Mouse (Mus musculus): Measurements from ENCODE around the gene Tenm2. TPM values are rescaled to one million over a fixed set of nuclear protein-coding genes. Genes with fewer than 3 reads are reported as not detected.

Tenm2 gene
- total and polyA plus RNA-seq, 2 experiments from 2014 or later = 41.8 to 91.3 TPM

GRCm38 (mm10) chr11:36153011-36153410, 1082.8 kb downstream of the Tenm2 start:
- no peak overlapping the region for H3K9ac ChIP-seq
- H3K4me1 ChIP-seq (ENCODE audit: insufficient read depth) = no peaks in the 10 kb centered on the region
- no peaks in the 10 kb centered on the region for H3K27me3 ChIP-seq (ENCODE audit: insufficient read depth, low read length)
- no peaks in the 10 kb centered on the region for H3K36me3 ChIP-seq (ENCODE audit: insufficient read depth)
- 16% methylated on average over 9 of the region's 9 CpGs for WGBS
- no peak for TF ChIP-seq CTCF (IDR thresholded peaks at IDR 0.05; ENCODE audit: low read depth)
- H3K4me2 ChIP-seq (ENCODE audit: low read depth) = no peak overlapping the region
- no peaks in the 10 kb centered on the region for H3K9me3 ChIP-seq (ENCODE audit: low read length)
- H3K27ac ChIP-seq (ENCODE audit: low read depth, low read length) = no peak overlapping the region
- no peak for ATAC-seq
- DNase-seq = no peak
- H3K4me3 ChIP-seq (ENCODE audit: low read depth, low read length) = no peak overlapping the region

- no peaks in the 10 kb centered on the region for H3K36me3 ChIP-seq (ENCODE audit: insufficient read depth)
- 0 out of 2 replicates have a peak overlapping the region, but pooled peaks have one; percentile 10 for H3K4me2 ChIP-seq (ENCODE audit: low read depth)
- WGBS = 9% methylated on average over 6 of the region's 6 CpGs
- H3K9me3 ChIP-seq (ENCODE audit: low read length) = no peaks in the 10 kb centered on the region
- peak; percentile 36 for DNase-seq
- peak; percentile 60 for ATAC-seq
- no peak overlapping the region for H3K4me3 ChIP-seq (ENCODE audit: low read depth, low read length)
- H3K27me3 ChIP-seq (ENCODE audit: insufficient read depth, low read length) = no peaks in the 10 kb centered on the region
- H3K9ac ChIP-seq = no peak overlapping the region
- no peak for TF ChIP-seq CTCF (IDR thresholded peaks at IDR 0.05; ENCODE audit: low read depth)
- H3K27ac ChIP-seq (ENCODE audit: low read depth, low read length) = no peak overlapping the region
- H3K4me1 ChIP-seq (ENCODE audit: insufficient read depth) = no peaks in the 10 kb centered on the region
Observed at GRCm38 (mm10) chr11:36152226-36152625, 1083.5 kb downstream of the Tenm2 start.

DNA sequence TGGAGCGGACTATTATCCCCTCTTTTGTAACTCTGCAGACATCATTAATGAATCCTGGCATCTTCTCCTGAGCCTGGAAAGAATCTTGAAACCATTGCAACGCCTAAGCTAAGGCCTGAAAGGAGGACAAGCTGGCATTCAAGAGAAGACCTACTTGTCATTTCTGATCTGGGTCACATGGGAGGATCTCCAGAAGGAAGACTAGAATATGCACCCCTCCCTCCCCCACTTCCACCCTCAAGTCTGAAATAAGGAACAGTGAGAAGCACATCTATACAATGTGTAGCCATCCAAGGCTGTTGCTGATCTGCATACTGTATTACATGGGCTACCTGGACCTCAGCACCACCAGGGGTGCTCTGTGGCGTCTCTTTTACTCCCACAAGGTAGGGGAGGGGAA, 1086.7 kb downstream of the Tenm2 start:
- no peak overlapping the region for H3K27ac ChIP-seq (ENCODE audit: low read depth, low read length)

GRCm38 (mm10) chr11:36145057-36145456, 1090.7 kb downstream of the Tenm2 start:
- WGBS = 78% methylated on average over 12 of the region's 12 CpGs
- no peaks in the 10 kb centered on the region for H3K9me3 ChIP-seq (ENCODE audit: low read length)
- H3K27me3 ChIP-seq (ENCODE audit: insufficient read depth, low read length) = no peaks in the 10 kb centered on the region
- TF ChIP-seq CTCF (IDR thresholded peaks at IDR 0.05; ENCODE audit: low read depth) = no peak
- H3K36me3 ChIP-seq (ENCODE audit: insufficient read depth) = no peaks in the 10 kb centered on the region
- no peaks in the 10 kb centered on the region for H3K4me1 ChIP-seq (ENCODE audit: insufficient read depth)
- H3K27ac ChIP-seq (ENCODE audit: low read depth, low read length) = no peak overlapping the region
- H3K4me3 ChIP-seq (ENCODE audit: low read depth, low read length) = no peak overlapping the region
- DNase-seq (no peak), ATAC-seq (no peak)
- no peak overlapping the region for H3K4me2 ChIP-seq (ENCODE audit: low read depth)
- H3K9ac ChIP-seq = no peak overlapping the region

More for the DNA sequence above, 1086.7 kb downstream of the Tenm2 start:
- Histone ChIP-seq H3K36me3 (ENCODE audit: insufficient read depth) (no peaks in the 10 kb centered on the region), H3K9ac (no peak overlapping the region), H3K27me3 (ENCODE audit: insufficient read depth, low read length) (no peaks in the 10 kb centered on the region), H3K4me1 (ENCODE audit: insufficient read depth) (no peaks in the 10 kb centered on the region), H3K9me3 (ENCODE audit: low read length) (no peaks in the 10 kb centered on the region), H3K4me3 (ENCODE audit: low read depth, low read length) (no peak overlapping the region), H3K4me2 (ENCODE audit: low read depth) (no peak overlapping the region)
- 78% methylated on average over 3 of the region's 3 CpGs for WGBS
- ATAC-seq (no peak), DNase-seq (no peak)
- TF ChIP-seq CTCF (IDR thresholded peaks at IDR 0.05; ENCODE audit: low read depth) = no peak

- Histone ChIP-seq H3K4me3 (ENCODE audit: low read depth, low read length) (no peak overlapping the region), H3K27ac (ENCODE audit: low read depth, low read length) (no peak overlapping the region), H3K4me1 (ENCODE audit: insufficient read depth) (no peaks in the 10 kb centered on the region), H3K9me3 (ENCODE audit: low read length) (no peaks in the 10 kb centered on the region), H3K9ac (no peak overlapping the region), H3K27me3 (ENCODE audit: insufficient read depth, low read length) (no peaks in the 10 kb centered on the region), H3K4me2 (ENCODE audit: low read depth) (no peak overlapping the region), H3K36me3 (ENCODE audit: insufficient read depth) (no peaks in the 10 kb centered on the region)
- 87% methylated on average over 10 of the region's 10 CpGs for WGBS
- DNase-seq = no peak
- no peak for ATAC-seq
- no peak for TF ChIP-seq CTCF (IDR thresholded peaks at IDR 0.05; ENCODE audit: low read depth)
Observed at GRCm38 (mm10) chr11:36140411-36140810, 1095.4 kb downstream of the Tenm2 start.

- Histone ChIP-seq H3K36me3 (ENCODE audit: insufficient read depth) (no peaks in the 10 kb centered on the region), H3K4me3 (ENCODE audit: low read depth, low read length) (no peak overlapping the region), H3K9ac (no peak overlapping the region), H3K27ac (ENCODE audit: low read depth, low read length) (no peak overlapping the region), H3K27me3 (ENCODE audit: insufficient read depth, low read length) (no peaks in the 10 kb centered on the region), H3K9me3 (ENCODE audit: low read length) (no peaks in the 10 kb centered on the region), H3K4me1 (ENCODE audit: insufficient read depth) (no peaks in the 10 kb centered on the region), H3K4me2 (ENCODE audit: low read depth) (no peak overlapping the region)
- no peak for DNase-seq
- WGBS = 56% methylated on average over 16 of the region's 16 CpGs
- no peak for TF ChIP-seq CTCF (IDR thresholded peaks at IDR 0.05; ENCODE audit: low read depth)
- no peak for ATAC-seq
Observed at GRCm38 (mm10) chr11:36139521-36139920, 1096.2 kb downstream of the Tenm2 start.

- no peaks in the 10 kb centered on the region for H3K4me1 ChIP-seq (ENCODE audit: insufficient read depth)
- no peak for TF ChIP-seq CTCF (IDR thresholded peaks at IDR 0.05; ENCODE audit: low read depth)
- H3K27ac ChIP-seq (ENCODE audit: low read depth, low read length) = no peak overlapping the region
- peak; percentile 40 for ATAC-seq
- 32% methylated on average over 4 of the region's 4 CpGs for whole genome bisulfite sequencing
- no peak for DNase-seq
- no peaks in the 10 kb centered on the region for H3K36me3 ChIP-seq (ENCODE audit: insufficient read depth)
- no peak overlapping the region for H3K4me2 ChIP-seq (ENCODE audit: low read depth)
- no peaks in the 10 kb centered on the region for H3K9me3 ChIP-seq (ENCODE audit: low read length)
- no peak overlapping the region for H3K9ac ChIP-seq
- no peak overlapping the region for H3K4me3 ChIP-seq (ENCODE audit: low read depth, low read length)
- H3K27me3 ChIP-seq (ENCODE audit: insufficient read depth, low read length) = no peaks in the 10 kb centered on the region
Observed at GRCm38 (mm10) chr11:36137840-36138239, 1097.9 kb downstream of the Tenm2 start.

DNA sequence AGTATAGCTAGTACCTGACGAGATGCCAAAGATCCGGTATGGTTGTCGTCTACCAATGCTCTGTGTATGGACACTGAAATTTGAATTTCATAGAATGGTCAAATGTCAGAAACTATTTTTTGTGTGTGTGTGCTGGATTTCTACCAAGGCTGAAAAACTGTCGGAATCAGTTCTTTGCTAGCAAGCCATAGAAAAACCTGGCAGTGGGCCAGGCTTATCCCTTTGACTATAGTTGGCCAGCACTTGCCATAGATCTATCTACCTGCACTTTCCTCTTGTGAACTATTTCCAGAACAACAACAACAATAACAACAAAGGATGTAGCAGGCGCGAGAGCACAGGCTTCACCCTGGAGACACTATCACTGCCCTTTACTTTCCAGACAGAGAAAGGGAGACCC, 1098.5 kb downstream of the Tenm2 start:
- Histone ChIP-seq H3K36me3 (ENCODE audit: insufficient read depth) (no peaks in the 10 kb centered on the region), H3K4me3 (ENCODE audit: low read depth, low read length) (no peak overlapping the region), H3K27ac (ENCODE audit: low read depth, low read length) (no peak overlapping the region), H3K27me3 (ENCODE audit: insufficient read depth, low read length) (no peaks in the 10 kb centered on the region), H3K4me2 (ENCODE audit: low read depth) (no peak overlapping the region), H3K9ac (no peak overlapping the region), H3K9me3 (ENCODE audit: low read length) (no peaks in the 10 kb centered on the region), H3K4me1 (ENCODE audit: insufficient read depth) (no peaks in the 10 kb centered on the region)
- TF ChIP-seq CTCF (IDR thresholded peaks at IDR 0.05; ENCODE audit: low read depth) = no peak
- no peak for DNase-seq
- ATAC-seq = no peak
- 52% methylated on average over 6 of the region's 6 CpGs for WGBS
